Mouse (Mus musculus) erythroblast, embryonic 14.5 days (primary cell): Measurements from ENCODE around the gene Fbn1. TPM values are rescaled to one million over a fixed set of nuclear protein-coding genes. Genes with fewer than 3 reads are reported as not detected.

Experiments used
- H3K27me3 ChIP-seq: 2 replicates; pipeline ENCODE4 v1.6.1; 2012; ENCODE audit warnings: inconsistent platforms; ENCODE audit not compliant: control insufficient read depth
- H3K36me3 ChIP-seq: 2 replicates; pipeline ENCODE4 v1.6.1; 2012; ENCODE audit warnings: mild to moderate bottlenecking, inconsistent platforms; ENCODE audit not compliant: control insufficient read depth
- H3K4me1 ChIP-seq: 2 replicates; pipeline ENCODE4 v1.6.1; 2012; ENCODE audit warnings: inconsistent platforms; ENCODE audit not compliant: control insufficient read depth
- H3K4me3 ChIP-seq: replicated peaks from 2 replicates; pipeline ENCODE3; 2012; ENCODE audit warnings: moderate library complexity, mild to moderate bottlenecking, inconsistent platforms
- H3K9me3 ChIP-seq: 2 replicates; pipeline ENCODE4 v1.6.1; 2012; ENCODE audit warnings: low read length, inconsistent platforms, mixed read lengths; ENCODE audit not compliant: control insufficient read depth
- GATA1 ChIP-seq: IDR thresholded peaks from 2 replicates; pipeline ENCODE4 v1.6.1; 2012; ENCODE audit warnings: low read length, inconsistent platforms, mixed read lengths
- TAL1 ChIP-seq: IDR thresholded peaks from 3 replicates; pipeline ENCODE4 v1.6.1; 2012; ENCODE audit warnings: low read length, inconsistent platforms, mixed read lengths
- polyA plus RNA-seq: library from polyadenylated mRNA; stranded (reverse); fragments of >175 nt; gene quantifications from 2 replicates; pipeline ENCODE4 v1.2.3, GENCODE M21; 2012

The Fbn1 gene
- polyA plus RNA-seq, 1 experiment: not detected

DNA sequence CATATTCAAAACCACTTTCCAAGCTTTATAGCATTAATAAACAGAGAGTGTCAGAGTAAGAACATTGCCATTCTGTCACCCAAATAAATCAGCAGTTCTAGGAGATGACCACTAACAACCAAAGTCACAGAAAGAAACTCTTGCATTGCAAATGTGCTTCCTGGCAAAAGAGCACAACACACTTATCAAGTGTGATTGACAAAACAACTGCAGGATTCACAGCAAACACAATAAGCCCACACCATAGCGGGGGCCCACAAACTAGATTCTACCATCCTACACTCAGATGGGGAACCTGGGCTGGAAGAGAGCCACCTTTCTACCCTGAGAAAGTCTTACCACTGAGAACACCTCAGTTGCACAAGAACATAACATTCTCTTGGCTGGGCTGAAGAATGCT lies 17.8 kb downstream of the Fbn1 start:
- TF ChIP-seq GATA1 (no peak), TAL1 (no peak)
- H3K36me3 ChIP-seq: no peaks in the 10 kb centered on the region
- no peak overlapping the region for H3K4me3 ChIP-seq
- H3K9me3 ChIP-seq: no peaks in the 10 kb centered on the region
- H3K27me3 ChIP-seq: no peaks in the 10 kb centered on the region; the same call in 1 of the 2 replicates
- H3K4me1 ChIP-seq: no peaks in the 10 kb centered on the region

DNA sequence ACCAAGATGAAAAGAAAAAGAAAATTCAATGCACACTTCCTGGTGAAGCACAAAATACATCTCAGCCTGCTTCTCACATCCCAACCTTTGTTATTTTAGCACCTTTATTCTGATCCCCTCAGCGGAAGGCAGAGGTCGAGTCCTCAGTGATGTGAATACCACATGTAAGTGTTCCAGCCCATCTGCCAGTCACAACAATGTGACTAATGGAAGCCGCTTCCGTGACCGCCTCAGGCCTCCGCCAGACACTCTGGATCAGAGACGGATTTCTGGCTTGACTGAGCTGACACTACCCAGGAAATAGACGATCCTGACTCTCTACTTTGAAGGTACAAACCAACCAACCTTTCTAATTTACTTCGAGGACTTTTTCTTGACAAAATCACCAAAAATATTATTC lies 22.9 kb downstream of the Fbn1 start:
- no peaks in the 10 kb centered on the region for H3K4me1 ChIP-seq
- H3K9me3 ChIP-seq: no peaks in the 10 kb centered on the region
- TF ChIP-seq GATA1: no peak
- TF ChIP-seq TAL1: no peak
- H3K27me3 ChIP-seq: no peaks in the 10 kb centered on the region; the same call in 1 of the 2 replicates
- no peaks in the 10 kb centered on the region for H3K36me3 ChIP-seq
- H3K4me3 ChIP-seq: no peak overlapping the region

DNA sequence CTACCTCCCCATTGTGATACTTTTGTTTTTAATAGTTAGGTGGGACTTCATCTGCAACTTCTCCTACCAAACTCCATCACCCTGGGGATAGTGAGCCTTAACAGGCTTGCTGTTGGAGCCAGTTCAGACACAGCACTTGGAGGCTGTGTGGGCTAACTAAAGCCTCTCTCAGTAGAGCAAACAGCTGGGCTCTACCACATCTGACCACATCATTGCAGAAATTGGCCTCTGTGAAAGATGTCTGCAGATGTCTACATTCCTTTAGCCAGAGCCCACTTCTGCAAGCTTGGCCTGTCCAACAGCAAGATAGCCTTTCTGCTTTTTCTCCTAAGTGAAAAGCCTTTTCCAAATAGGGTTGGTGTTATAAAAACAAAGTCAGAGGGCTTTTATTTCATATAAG lies 23.6 kb downstream of the Fbn1 start:
- Histone ChIP-seq H3K4me1 (no peaks in the 10 kb centered on the region), H3K27me3 (no peaks in the 10 kb centered on the region; the same call in 1 of the 2 replicates), H3K4me3 (no peak overlapping the region), H3K36me3 (no peaks in the 10 kb centered on the region), H3K9me3 (no peaks in the 10 kb centered on the region)
- TF ChIP-seq TAL1: no peak
- no peak for TF ChIP-seq GATA1

DNA sequence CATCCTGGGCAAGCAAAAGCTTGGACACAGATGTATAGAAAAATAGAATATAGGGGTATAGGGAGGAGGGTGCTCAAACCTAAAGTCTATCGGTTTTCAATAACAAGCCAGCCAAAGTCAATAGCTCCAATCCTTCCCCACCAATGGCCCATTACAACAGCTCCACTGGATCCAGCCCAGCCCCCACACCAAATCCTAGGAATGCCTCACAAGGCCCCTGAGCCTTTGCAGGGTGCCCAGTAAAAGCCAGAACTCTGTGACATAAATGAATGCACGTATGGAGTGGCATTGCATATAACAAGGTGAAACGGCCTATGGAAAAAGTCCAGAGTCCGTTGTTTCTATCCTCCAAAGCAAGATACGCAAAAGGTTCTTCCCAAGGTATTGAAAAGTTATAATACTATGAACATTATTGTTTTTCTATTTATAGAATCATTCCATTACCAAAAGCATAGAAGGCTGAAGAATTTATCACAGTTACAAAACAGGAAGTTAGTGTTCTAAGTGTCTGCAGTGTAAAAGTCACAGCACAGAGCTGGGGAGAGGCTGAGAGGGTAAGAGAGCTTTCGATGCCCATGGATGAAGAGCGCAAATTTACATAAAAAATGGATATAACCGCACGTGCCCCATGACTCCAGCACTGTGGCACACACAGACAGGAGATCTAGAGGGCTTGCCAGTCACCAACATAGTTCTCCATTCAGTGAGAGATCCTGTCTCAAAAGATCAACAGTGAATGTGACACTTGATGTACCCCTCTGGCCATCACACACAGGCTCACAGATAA lies 26.1 kb downstream of the Fbn1 start:
- no peak for TF ChIP-seq TAL1
- no peak for TF ChIP-seq GATA1
- Histone ChIP-seq H3K27me3 (no peaks in the 10 kb centered on the region), H3K9me3 (no peaks in the 10 kb centered on the region), H3K4me3 (no peak overlapping the region), H3K36me3 (no peaks in the 10 kb centered on the region), H3K4me1 (no peaks in the 10 kb centered on the region)

DNA sequence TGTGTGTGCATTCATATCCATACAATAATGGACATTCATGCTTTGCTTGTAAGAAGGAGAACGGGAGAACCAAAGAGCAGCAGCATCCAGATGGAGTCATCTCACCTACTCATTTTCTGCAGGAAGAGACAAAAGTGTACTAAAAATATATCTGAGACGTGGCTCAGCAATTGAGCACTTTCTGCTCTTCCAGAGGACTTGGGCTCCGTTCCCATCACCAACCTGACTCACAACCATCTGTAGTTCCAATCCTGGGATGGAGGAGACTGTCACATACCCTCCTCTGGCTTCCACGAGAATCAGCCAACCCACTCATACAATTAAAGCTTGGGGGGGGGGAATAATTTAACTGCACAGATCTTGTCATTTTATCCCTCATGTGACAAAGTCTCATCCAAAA lies 26.7 kb downstream of the Fbn1 start:
- H3K27me3 ChIP-seq: no peaks in the 10 kb centered on the region
- H3K9me3 ChIP-seq: no peaks in the 10 kb centered on the region
- H3K4me3 ChIP-seq: no peak overlapping the region
- TF ChIP-seq TAL1 (no peak), GATA1 (no peak)
- H3K36me3 ChIP-seq: no peaks in the 10 kb centered on the region
- no peaks in the 10 kb centered on the region for H3K4me1 ChIP-seq

DNA sequence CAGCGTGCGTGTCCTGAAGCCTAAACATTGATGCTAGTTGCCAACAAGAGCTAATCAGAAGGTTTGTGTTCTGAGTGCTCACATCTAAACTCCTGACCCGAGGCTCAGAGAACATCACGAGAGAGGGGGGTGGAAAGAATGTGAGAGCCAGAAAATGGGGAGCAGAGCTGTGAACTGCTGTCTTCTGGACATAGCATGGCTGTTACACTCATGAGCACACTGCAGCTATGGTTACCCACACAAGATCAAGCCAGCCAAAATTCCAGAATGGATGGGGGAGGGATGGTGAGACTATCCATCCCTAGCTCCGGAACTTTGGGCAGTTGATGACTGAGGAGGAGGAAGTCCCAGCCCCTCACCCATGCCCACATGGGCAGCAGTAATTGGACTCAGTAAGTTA lies 27.7 kb downstream of the Fbn1 start:
- Histone ChIP-seq H3K9me3 (no peaks in the 10 kb centered on the region), H3K4me3 (no peak overlapping the region), H3K36me3 (no peaks in the 10 kb centered on the region), H3K27me3 (no peaks in the 10 kb centered on the region), H3K4me1 (no peaks in the 10 kb centered on the region)
- TF ChIP-seq GATA1: no peak
- no peak for TF ChIP-seq TAL1

DNA sequence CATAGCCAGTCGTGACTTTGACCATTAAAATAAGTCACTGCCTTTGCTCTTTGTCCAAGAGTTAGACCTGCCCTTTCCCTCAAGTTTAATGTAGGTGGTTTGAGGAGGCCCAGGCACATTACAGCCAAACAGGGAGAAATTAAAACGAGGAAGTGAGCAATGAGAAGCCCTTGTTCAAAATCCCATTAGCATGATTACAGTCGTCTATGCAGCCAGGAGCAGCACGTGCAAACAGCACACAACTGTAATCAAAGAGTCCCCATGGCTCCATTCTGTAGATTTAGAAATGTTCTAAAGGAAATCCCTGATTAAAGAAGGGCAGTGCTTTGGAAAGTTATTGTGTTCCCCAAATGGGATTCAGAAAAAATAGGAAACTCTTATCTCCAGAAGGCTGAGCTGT lies 29.1 kb downstream of the Fbn1 start:
- no peaks in the 10 kb centered on the region for H3K36me3 ChIP-seq
- H3K4me1 ChIP-seq: no peaks in the 10 kb centered on the region
- H3K27me3 ChIP-seq: no peaks in the 10 kb centered on the region
- TF ChIP-seq GATA1 (no peak), TAL1 (no peak)
- no peak overlapping the region for H3K4me3 ChIP-seq
- no peaks in the 10 kb centered on the region for H3K9me3 ChIP-seq

DNA sequence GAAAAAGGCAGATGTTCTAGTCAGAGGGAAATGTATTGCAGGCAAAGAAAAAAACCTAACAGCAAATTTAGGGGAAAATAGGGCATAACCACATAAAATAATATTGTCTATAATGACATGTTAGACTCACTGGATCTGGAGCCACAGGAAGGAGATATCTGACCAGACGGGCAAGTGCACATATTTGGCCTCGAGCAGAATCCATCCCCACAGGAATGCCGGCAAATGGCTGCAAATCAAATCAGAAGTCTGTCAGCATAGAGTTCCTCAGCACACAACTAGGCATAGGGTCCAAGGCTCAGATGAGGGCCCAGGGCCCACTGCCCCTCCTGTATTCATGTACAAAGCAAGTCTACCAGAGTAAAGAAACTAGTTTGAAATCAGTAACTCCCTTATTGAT lies 30.4 kb downstream of the Fbn1 start:
- no peaks in the 10 kb centered on the region for H3K36me3 ChIP-seq
- H3K9me3 ChIP-seq: no peaks in the 10 kb centered on the region
- TF ChIP-seq TAL1: no peak
- no peak for TF ChIP-seq GATA1
- no peaks in the 10 kb centered on the region for H3K27me3 ChIP-seq
- no peak overlapping the region for H3K4me3 ChIP-seq
- no peaks in the 10 kb centered on the region for H3K4me1 ChIP-seq

DNA sequence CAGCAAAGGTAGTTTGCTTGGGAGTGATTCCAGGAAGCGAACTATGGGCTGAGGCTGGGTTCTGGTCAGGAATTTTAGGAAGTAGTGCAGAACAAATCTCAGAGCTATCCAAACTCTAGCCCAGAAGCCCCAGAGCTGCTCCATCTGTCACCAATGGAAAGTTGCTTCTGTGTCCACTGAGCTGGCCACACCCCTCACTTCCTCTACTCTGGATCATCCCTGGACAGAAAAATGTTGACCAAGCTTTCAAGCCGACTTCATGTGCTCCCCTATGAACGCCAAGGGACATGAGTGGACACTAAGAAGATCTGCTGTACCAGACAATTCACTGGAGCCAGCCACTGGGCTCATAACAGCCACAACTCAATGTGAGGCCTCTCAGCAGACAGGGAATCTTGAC lies 31.6 kb downstream of the Fbn1 start:
- no peaks in the 10 kb centered on the region for H3K4me1 ChIP-seq
- H3K9me3 ChIP-seq: no peaks in the 10 kb centered on the region
- H3K36me3 ChIP-seq: no peaks in the 10 kb centered on the region
- TF ChIP-seq TAL1 (no peak), GATA1 (no peak)
- H3K27me3 ChIP-seq: no peaks in the 10 kb centered on the region
- H3K4me3 ChIP-seq: no peak overlapping the region

DNA sequence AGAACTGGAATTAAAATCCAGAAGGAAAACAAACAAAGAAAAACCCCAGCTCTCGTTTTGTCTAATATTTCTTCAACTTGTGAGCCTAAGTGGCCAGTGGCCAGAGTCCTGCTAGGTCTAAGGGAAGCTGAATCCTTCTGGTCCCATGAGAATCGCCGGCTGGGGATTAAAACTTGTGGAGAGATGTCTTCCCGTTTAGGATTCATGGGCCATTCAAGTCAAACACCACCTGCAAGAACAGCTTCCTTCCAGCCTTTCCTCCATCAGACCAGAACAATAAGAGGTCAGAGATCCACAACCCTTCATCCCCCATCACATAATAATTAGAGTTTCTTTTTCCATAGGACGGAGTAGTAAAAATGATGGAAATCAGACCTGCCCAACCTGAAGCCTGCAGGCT lies 33.1 kb downstream of the Fbn1 start:
- Histone ChIP-seq H3K4me3 (no peak overlapping the region), H3K4me1 (no peaks in the 10 kb centered on the region), H3K9me3 (no peaks in the 10 kb centered on the region), H3K36me3 (no peaks in the 10 kb centered on the region), H3K27me3 (no peaks in the 10 kb centered on the region)
- TF ChIP-seq GATA1 (no peak), TAL1 (no peak)
